Mouse (Mus musculus): Measurements from ENCODE around the gene Dnajc7.
A peak's percentile ranks its signal among the peaks of the same experiment; 100 is the strongest.

Dnajc7 gene

GRCm38 (mm10) chr11:100580275-100580674, 39.7 kb downstream of the Dnajc7 start:
- no peak for DNase-seq (ENCODE audit: low read depth, low spot score)

GRCm38 (mm10) chr11:100579116-100579799, 40.7 kb downstream of the Dnajc7 start:
- DNase-seq (ENCODE audit: low read depth, low spot score): no peak

- DNase-seq (ENCODE audit: low read depth, low spot score): no peak
Observed at GRCm38 (mm10) chr11:100577852-100578599, 41.9 kb downstream of the Dnajc7 start.

- no peak for DNase-seq (ENCODE audit: low read depth, low spot score)
Observed at GRCm38 (mm10) chr11:100576256-100576655, 43.7 kb downstream of the Dnajc7 start.

GRCm38 (mm10) chr11:100575484-100575855, 44.5 kb downstream of the Dnajc7 start:
- no peak for DNase-seq (ENCODE audit: low read depth, low spot score)

GRCm38 (mm10) chr11:100574708-100575483, 45.1 kb downstream of the Dnajc7 start, which contains the start of gene Cnp:
Cnp (plus strand) TSS chr11:100574904.
- DNase-seq (ENCODE audit: low read depth, low spot score): peak; percentile 87

GRCm38 (mm10) chr11:100574188-100574587, 45.8 kb downstream of the Dnajc7 start:
- peak; percentile 68 for DNase-seq (ENCODE audit: low read depth, low spot score)

GRCm38 (mm10) chr11:100571202-100571567, 48.8 kb downstream of the Dnajc7 start:
- peak; percentile 49 for DNase-seq (ENCODE audit: low read depth, low spot score)

- peak; percentile 85 for DNase-seq (ENCODE audit: low read depth, low spot score)
Observed at GRCm38 (mm10) chr11:100570430-100571201, 49.4 kb downstream of the Dnajc7 start.

- no peak for DNase-seq (ENCODE audit: low read depth, low spot score)
Observed at GRCm38 (mm10) chr11:100569789-100570188, 50.2 kb downstream of the Dnajc7 start.

GRCm38 (mm10) chr11:100568692-100569091, 51.3 kb downstream of the Dnajc7 start:
- DNase-seq (ENCODE audit: low read depth, low spot score): no peak

- DNase-seq (ENCODE audit: low read depth, low spot score): no peak
Observed at GRCm38 (mm10) chr11:100567815-100568245, 52.1 kb downstream of the Dnajc7 start.

GRCm38 (mm10) chr11:100567229-100567628, 52.7 kb downstream of the Dnajc7 start:
- no peak for DNase-seq (ENCODE audit: low read depth, low spot score)

GRCm38 (mm10) chr11:100564703-100565102, 55.3 kb downstream of the Dnajc7 start:
- no peak for DNase-seq (ENCODE audit: low read depth, low spot score)

- no peak for DNase-seq (ENCODE audit: low read depth, low spot score)
Observed at GRCm38 (mm10) chr11:100564297-100564696, 55.7 kb downstream of the Dnajc7 start.

- no peak for DNase-seq (ENCODE audit: low read depth, low spot score)
Observed at GRCm38 (mm10) chr11:100561748-100562147, 58.2 kb downstream of the Dnajc7 start.

GRCm38 (mm10) chr11:100559476-100559875, 60.5 kb downstream of the Dnajc7 start:
- DNase-seq (ENCODE audit: low read depth, low spot score): no peak

GRCm38 (mm10) chr11:100557563-100557962, 62.4 kb downstream of the Dnajc7 start:
- DNase-seq (ENCODE audit: low read depth, low spot score): no peak

- DNase-seq (ENCODE audit: low read depth, low spot score): peak; percentile 88
Observed at GRCm38 (mm10) chr11:100555583-100555982, 64.4 kb downstream of the Dnajc7 start.

- DNase-seq (ENCODE audit: low read depth, low spot score): no peak
Observed at GRCm38 (mm10) chr11:100552842-100553241, 67.1 kb downstream of the Dnajc7 start.

GRCm38 (mm10) chr11:100550101-100550500, 69.9 kb downstream of the Dnajc7 start:
- DNase-seq (ENCODE audit: low read depth, low spot score): no peak
